Mouse (Mus musculus) telencephalon, adult 2 months (tissue): ENCODE results near the gene Foxi2.

ENCODE experiments used
- DNase-seq: peaks from one replicate; pipeline ENCODE4 v3.0.0-alpha.2; 2011; ENCODE audit warnings: low read depth, low spot score

Gene Foxi2

DNA sequence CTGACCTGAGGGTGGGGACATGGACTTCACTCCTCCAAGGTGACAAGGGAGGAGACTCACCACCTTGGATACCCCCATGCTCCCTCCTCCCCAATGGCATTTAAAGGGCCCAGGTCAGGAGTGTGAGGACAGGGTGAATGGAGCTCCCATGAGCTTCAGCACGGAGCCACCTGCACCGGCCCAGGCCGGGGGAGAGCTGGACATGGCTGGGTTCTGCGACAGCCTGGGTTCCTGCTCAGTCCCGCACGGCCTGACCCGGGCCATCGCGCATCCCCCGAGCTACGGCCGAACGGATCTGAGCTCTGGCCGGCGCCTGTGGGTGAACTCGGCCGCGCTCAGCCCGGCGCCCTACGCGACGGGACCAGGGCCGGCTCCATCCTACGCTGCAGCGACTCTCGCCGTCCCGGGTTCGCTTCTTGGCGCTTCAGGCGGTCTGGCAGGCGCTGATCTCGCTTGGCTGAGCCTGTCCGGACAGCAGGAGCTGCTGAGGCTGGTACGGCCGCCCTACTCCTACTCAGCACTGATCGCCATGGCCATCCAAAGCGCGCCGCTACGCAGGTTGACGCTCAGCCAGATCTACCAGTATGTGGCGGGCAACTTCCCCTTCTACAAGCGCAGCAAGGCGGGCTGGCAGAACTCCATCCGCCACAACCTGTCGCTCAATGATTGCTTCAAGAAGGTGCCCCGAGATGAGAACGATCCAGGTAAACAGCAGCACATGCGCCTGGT, at the start of gene Foxi2:
Gene Foxi2, plus strand, starts transcription at position 72 of the 729 bp plus-strand sequence.
- DNase-seq, result no peak

DNA sequence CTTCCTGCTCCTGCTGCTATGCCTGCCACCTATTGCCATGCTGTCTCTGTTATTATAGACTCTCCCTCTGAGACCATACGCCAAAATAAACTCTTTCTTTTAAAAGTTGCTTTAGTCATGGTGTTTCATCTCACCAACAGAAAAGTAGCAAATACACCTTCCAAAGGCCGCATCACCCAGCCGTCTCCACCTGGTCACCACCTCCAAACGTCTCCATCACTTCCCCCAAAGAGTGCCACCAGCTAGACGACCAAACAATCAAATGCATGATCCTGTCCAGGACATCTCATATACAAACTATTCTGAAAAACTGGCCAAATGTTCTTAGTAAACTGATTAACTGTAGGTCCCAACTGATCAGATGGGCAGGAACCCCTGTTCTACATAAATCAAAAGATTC, 45.5 kb upstream of the Foxi2 start:
- no peak for DNase-seq

DNA sequence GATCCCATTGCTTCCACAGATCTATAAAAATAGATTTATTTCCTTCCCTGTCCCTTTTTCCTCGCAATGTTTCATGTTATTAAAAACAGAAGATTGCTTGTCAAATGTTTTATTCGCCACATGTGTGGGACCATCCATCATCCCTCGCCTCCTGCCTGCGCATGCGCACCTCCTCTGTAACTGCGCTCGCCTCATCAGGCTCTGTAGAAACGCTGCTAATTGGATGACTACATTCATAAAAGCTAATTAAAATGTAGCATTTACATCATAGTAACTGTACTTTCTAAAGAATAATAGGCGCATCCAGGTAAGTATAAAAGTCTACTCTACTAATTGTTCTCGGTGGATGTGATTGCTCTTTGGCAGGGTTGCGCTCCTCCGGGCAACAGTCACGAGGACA, 34.1 kb upstream of the Foxi2 start:
- DNase-seq, result no peak

DNA sequence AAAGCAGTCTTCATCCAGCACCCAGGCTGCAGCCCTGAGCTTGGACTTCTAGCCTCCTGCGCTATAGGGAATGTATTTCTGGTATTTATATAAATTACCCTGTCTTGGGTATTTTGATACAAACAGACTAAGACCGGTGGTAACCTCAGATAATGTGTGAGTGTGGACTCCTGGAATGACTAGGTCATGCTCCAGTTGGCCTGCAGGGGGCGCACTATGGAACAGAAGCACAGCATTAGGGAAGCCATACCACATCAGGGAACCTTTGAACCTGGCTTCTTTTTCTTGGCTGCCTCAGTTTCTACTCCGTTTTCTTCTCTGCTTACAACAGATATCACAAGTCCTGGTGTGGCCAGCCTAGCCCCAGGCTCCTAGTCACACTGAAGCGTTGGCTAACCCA, 33.2 kb upstream of the Foxi2 start:
- no peak for DNase-seq

DNA sequence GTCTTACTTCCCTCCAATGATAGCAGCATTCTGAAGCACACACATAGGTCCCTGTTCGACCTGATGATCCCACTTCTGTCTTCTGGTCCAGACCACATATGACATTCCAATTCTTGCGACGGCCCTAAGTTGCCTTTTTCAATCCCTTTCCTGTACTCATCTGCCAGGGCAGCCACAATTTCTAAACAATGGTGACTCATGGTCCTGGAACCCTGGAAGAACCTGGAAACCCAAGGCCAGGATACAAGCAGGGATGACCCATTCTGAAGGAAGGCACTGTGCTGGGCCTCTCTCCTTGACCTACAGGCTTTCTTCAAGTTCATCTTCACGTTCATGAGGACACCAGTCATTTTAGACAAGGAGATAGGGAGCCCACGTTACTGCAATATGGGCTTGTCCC, 31.8 kb upstream of the Foxi2 start:
- DNase-seq, result no peak

DNA sequence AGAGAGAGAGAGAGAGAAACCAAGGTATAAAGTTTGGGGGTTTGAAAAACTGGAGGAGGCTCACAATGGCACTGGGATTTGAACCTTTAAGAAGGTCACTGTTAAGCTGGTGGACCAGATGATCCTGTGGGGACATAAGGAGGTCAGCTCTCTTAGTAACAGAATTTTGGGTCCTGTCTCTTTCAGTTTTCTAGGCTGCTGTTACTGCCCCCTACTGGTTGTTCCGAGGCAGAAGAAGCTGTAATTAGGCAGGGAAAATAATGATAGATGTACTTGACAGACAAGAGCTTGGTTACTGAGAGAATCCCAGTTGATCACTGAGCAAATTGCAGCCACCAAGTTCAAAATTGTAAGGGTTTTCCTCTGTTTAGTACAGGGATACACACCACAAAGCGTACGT, 21.1 kb upstream of the Foxi2 start:
- DNase-seq, result no peak

DNA sequence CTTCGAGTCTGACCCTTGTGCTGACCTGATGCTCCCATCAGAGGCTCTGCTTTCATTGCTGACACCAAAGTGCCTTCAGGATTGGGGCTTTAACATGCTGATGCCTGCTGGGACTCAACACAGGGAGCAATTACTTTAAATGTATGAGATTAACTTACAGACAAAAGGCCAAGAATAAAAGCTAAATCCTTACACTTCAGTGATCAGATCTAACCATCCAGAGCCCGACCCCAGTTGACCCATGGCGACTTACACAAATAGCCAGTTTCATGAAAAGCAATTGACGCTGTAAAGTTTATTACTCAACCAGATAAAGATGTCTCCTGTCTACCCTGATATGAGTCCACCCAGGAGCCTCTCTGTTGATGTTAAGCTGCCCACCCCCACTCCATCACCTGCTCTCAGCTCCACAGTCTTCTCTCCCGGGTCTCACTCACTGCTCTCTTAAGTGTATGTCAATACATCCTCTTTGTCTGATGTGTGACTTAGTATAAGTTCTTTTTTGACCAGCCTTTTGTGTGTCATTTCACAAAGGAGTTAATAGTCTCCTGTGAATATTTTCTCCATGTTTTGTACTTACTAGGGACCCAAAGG, 17.1 kb upstream of the Foxi2 start:
- no peak for DNase-seq

- DNase-seq, result no peak
These were observed 15.7 kb upstream of the Foxi2 start for GRCm38 (mm10) chr7:135394436-135394835.

- DNase-seq, result no peak
These were observed 14.9 kb upstream of the Foxi2 start for GRCm38 (mm10) chr7:135395242-135395641.

DNA sequence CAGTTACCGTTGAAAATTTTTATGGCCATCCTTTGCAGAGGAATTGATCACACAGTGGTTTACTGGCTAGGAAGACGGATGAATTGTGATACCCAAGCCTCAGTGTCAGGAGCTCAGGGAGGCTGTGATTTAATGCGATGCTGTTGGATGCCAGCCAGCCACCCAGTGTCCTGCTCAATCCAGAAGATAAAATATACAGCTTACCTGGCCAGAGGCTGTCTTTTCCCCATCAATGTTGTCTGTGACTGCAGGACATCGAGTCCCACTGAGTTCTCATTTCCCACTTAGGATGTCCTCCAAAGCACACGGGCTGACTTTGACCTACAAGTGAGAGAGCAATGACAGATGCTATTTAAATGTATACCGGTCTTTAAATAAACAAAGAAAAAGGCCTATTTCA, 13.0 kb upstream of the Foxi2 start:
- no peak for DNase-seq

DNA sequence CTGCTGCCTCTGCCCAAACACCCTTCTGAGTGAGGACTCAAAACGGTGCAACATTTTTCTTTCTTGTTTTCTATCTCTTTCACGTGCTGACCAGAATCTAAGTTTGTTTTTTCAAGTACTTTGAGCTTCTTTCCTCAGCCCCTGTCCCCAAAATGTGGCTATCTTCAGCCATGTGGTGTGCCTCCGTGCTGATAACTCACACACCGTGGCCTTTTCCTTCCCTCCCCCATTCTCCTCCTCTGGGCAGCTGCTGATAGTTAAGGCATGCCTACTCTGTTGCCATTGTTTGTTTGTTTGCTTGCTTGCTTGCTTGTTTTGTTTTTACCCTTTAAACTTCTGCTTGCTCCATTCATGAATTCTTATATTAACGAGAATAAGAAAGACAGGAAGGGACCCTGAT, 12.2 kb upstream of the Foxi2 start:
- no peak for DNase-seq

DNA sequence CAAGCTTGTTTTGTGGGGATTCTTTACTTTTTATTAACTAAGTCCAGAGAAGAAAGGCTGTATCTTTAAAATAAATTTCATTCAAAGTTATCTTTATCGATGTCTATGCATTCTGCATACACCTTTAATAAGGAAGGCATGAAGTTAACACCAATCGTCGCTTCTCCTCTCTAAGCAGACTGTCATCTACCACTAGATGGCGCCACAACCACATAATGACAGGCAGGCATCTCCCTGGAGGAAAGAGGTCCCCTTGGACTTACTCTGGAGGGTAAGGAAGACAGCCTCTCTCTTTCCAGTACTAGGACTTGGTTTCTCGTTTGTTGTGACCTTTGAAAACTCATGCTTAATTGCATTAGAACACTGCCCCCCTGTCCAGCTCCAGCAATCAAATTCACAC, 6.7 kb upstream of the Foxi2 start:
- DNase-seq, result peak; percentile 56

DNA sequence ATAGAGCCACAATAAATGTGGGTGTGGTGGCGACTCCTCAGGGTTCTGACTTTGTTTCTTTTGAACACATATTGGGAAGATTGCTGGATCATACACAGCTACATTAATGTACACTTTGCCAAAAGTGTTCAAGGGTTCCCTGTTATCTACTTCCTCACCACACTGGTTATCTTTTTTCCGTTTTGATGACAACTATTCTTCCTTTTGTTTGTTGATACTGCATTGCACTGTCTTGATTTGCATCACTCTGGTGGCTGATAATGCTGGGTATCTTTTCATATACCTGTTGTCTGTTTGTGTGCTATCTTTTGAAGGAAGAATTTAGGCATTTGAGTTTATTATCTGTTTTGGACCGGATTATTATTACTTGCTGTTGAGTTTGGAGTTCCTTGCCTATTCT, 3.3 kb upstream of the Foxi2 start:
- DNase-seq, result no peak

DNA sequence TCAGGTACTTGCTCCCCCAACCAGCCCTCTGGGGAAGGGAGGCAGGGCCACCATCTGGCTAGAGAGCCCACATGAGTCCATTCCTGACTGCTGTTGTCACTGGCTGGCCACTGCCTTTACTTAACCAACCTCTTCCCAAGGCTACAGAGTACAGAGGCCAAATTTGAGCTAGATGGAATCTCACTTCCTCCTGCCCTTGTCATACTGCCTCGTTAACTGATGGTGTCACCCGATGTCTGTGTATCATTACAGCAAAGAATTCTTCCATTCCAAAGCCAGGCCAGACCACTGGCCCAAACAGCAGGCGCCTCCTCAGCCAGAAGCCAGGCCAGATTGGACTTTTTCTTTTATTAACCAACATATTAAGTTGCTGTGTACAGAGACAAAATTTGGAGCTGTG, 1.6 kb upstream of the Foxi2 start:
- no peak for DNase-seq

DNA sequence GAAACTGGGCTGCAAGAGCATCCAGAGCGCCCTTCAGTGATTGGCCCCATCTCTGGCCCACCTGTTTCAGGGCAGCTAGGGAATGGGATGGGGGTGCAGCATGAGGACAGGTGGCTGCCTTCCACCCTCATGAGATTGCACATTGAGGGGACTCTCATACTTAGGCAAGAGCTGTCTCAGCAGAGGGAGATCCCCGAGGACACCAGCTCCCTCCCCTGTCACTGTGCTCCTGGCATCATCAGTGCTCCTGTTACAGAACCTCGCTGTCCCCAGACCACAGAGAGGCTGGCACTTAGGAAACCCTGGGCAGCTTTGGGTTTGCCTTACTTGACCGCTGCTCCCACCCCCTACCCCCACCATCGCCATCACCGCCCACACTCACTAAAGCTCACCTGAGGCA, 2.2 kb downstream of the Foxi2 start:
- DNase-seq, result no peak

DNA sequence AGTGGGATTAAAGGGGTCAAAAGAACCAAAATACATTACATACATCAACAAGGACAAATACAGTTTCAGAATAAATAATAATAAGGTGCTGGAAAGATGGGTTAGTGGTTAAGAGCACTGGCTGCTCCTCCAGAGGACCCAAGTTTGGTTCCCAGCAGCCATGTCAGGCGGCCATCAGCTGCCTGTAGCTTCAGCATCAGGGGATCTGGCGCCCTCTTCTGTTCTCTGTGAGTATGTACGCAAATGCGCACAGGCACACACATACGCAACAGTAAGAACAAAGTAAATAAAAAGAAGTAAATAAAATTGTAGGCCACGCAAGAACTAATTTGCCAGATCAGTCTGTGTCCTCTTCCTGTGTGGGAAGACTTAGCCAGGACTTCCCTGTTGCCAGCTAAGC, 18.7 kb downstream of the Foxi2 start:
- DNase-seq, result no peak

DNA sequence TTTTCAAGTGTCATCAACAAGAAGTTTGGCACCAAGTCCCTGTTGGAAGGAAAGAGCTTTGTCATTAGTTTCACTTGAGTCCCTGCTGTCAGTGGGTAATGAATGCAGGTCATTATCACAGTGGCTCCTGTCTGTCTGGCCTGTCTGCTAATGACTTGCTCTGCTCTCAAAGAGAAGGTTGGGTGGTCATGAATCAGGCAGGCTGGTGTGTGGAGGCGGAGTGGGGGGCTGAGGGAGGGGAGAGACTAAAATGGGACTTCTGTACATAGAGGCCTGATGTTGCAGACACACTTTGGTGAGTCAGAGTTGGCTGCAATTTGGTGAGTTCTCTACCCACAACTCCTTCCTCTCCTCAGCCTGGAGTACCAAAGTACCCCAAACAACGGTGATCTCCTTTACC, 20.8 kb downstream of the Foxi2 start:
- DNase-seq, result peak; percentile 17

- DNase-seq, result no peak
These were observed 33.8 kb downstream of the Foxi2 start for GRCm38 (mm10) chr7:135443903-135444302.

GRCm38 (mm10) chr7:135451340-135451739, 41.2 kb downstream of the Foxi2 start:
- DNase-seq, result no peak

DNA sequence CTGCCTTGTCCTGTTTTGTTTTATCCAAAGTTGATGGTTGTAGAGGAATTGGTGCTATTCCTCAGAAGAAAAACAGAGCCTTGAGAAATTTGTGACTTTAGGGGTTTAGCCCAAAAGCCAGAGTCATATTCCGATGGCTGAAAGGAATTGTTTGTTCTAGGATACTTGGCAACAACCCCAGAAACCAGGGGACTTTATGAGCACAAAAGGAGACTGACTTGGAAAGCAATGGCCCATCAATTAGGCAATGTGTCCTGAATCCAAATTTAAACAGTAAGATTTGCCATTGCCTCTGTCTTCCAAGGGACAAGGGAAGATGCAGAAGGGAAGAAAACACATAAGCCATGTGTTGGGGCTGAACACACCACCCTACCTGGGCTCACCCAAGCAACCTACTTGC, 42.3 kb downstream of the Foxi2 start:
- DNase-seq, result no peak

GRCm38 (mm10) chr7:135453690-135454089, 43.6 kb downstream of the Foxi2 start:
- DNase-seq, result no peak
